Mouse (Mus musculus): ENCODE results near the gene Dars.

- TF ChIP-seq CTCF (IDR thresholded peaks at IDR 0.05): no peak
- no peak for TF ChIP-seq EP300 (IDR thresholded peaks at IDR 0.05)
Observed at GRCm38 (mm10) chr1:128460780-128461179, 43.6 kb upstream of the Dars start.
